Mouse (Mus musculus): Measurements from ENCODE around the gene Zfp385b. TPM values are rescaled to one million over a fixed set of nuclear protein-coding genes. Genes with fewer than 3 reads are reported as not detected.

Zfp385b gene
- total and polyA plus RNA-seq, 3 experiments = not detected

- in situ Hi-C loops (cut with MboI; ENCODE audit: low pct_ligation_motif_present, low pct_unique_long_range_greater_than_20kb, low sequenced_read_pairs) = no loop called here
- Histone ChIP-seq H3K27me3 (replicated peaks) (no peaks in the 10 kb centered on the region), H3K9me3 (replicated peaks; ENCODE audit: low read length) (peaks cover 57% of the 10 kb centered on the region), H3K4me3 (replicated peaks in 1 of 3; ENCODE audit: low read depth in 2 of 3, low read length in 2 of 3, poor library complexity in 1 of 3) (no peak overlapping the region), H3K27ac (ENCODE audit: insufficient read depth, low read depth) (no peak overlapping the region), H3K4me1 (ENCODE audit: control insufficient read depth in 1 of 2, insufficient read depth in 2 of 2) (no peaks in the 10 kb centered on the region), H3K9ac (ENCODE audit: insufficient read depth, low read depth) (no peak overlapping the region), H3K79me2 (replicated peaks; ENCODE audit: control insufficient read depth, extremely low read depth, insufficient read depth, poor library complexity, severe bottlenecking) (no peaks in the 10 kb centered on the region), H3K36me3 (replicated peaks in 1 of 2; ENCODE audit: control insufficient read depth in 1 of 2, insufficient read depth in 1 of 2, low read length in 1 of 2) (no peaks in the 10 kb centered on the region), H3K4me2 (ENCODE audit: insufficient read depth, low read depth, poor library complexity, severe bottlenecking) (no peak overlapping the region)
- TF ChIP-seq CTCF (conservative IDR thresholded peaks at IDR 0.05 in 1 of 2, IDR thresholded peaks at IDR 0.05 in 1 of 2; ENCODE audit: low read depth in 2 of 2, low read length in 2 of 2) (no peak), RAD21 (IDR thresholded peaks at IDR 0.05; ENCODE audit: low read depth, low read length) (no peak), E2F4 (IDR thresholded peaks at IDR 0.05; ENCODE audit: insufficient replicate concordance, low read depth, low read length) (no peak), PAX5 (IDR thresholded peaks at IDR 0.05; ENCODE audit: low read length) (no peak), USF1 (IDR thresholded peaks at IDR 0.05; ENCODE audit: low read depth, low read length) (no peak), JUN (IDR thresholded peaks at IDR 0.05; ENCODE audit: insufficient read depth, low read depth, low read length) (no peak), NRF1 (IDR thresholded peaks at IDR 0.05; ENCODE audit: low read depth, low read length) (no peak), ETS1 (conservative IDR thresholded peaks at IDR 0.05; ENCODE audit: low read depth, low read length) (no peak), MYC (IDR thresholded peaks at IDR 0.05; ENCODE audit: low read depth, low read length) (no peak), TBP (conservative IDR thresholded peaks at IDR 0.05; ENCODE audit: low read depth, low read length) (no peak), POLR2AphosphoS2 (IDR thresholded peaks at IDR 0.05; ENCODE audit: low read depth, low read length) (no peak), MAFK (IDR thresholded peaks at IDR 0.05; ENCODE audit: insufficient replicate concordance, low read length) (no peak), TCF12 (IDR thresholded peaks at IDR 0.05; ENCODE audit: low read depth, low read length) (no peak), GABPA (IDR thresholded peaks at IDR 0.05; ENCODE audit: insufficient replicate concordance, low read depth, low read length) (no peak), EP300 (IDR thresholded peaks at IDR 0.05; ENCODE audit: low read length) (no peak)
- dilution Hi-C loops (cut with MboI; ENCODE audit: extremely low pct_ligation_motif_present, extremely low pct_unique_long_range_greater_than_20kb, low sequenced_read_pairs) = no loop called here
- no peak for DNase-seq (ENCODE audit: extremely low read depth)
Measured at GRCm38 (mm10) chr2:77487151-77487550, 332.3 kb downstream of the Zfp385b start.

- no peak overlapping the region for H3K9ac ChIP-seq (ENCODE audit: insufficient read depth, low read depth)
- no peak overlapping the region for H3K4me3 ChIP-seq (replicated peaks in 1 of 3; ENCODE audit: low read depth in 2 of 3, low read length in 2 of 3, poor library complexity in 1 of 3)
- H3K27ac ChIP-seq (ENCODE audit: insufficient read depth, low read depth) = no peak overlapping the region
- TF ChIP-seq HCFC1 (IDR thresholded peaks at IDR 0.05; ENCODE audit: low read depth, low read length) (no peak), ETS1 (conservative IDR thresholded peaks at IDR 0.05; ENCODE audit: low read depth, low read length) (no peak), POLR2AphosphoS2 (IDR thresholded peaks at IDR 0.05; ENCODE audit: low read depth, low read length) (no peak), CHD2 (IDR thresholded peaks at IDR 0.05; ENCODE audit: low read length) (no peak), NELFE (IDR thresholded peaks at IDR 0.05; ENCODE audit: low read depth, low read length) (no peak), SIN3A (IDR thresholded peaks at IDR 0.05; ENCODE audit: low read length) (no peak), CHD1 (IDR thresholded peaks at IDR 0.05; ENCODE audit: low read depth, low read length) (no peak), RAD21 (IDR thresholded peaks at IDR 0.05; ENCODE audit: low read depth, low read length) (no peak), EP300 (IDR thresholded peaks at IDR 0.05; ENCODE audit: low read length) (no peak), MYC (IDR thresholded peaks at IDR 0.05; ENCODE audit: low read depth, low read length) (no peak), USF1 (IDR thresholded peaks at IDR 0.05; ENCODE audit: low read depth, low read length) (no peak), JUND (conservative IDR thresholded peaks at IDR 0.05; ENCODE audit: low read depth, low read length) (no peak), TBP (conservative IDR thresholded peaks at IDR 0.05; ENCODE audit: low read depth, low read length) (no peak), TCF12 (IDR thresholded peaks at IDR 0.05; ENCODE audit: low read depth, low read length) (no peak)
- dilution Hi-C loops (cut with MboI; ENCODE audit: extremely low pct_ligation_motif_present, extremely low pct_unique_long_range_greater_than_20kb, low sequenced_read_pairs) (no loop called here), in situ Hi-C loops (cut with MboI; ENCODE audit: low pct_ligation_motif_present, low pct_unique_long_range_greater_than_20kb, low sequenced_read_pairs) (no loop called here)
- H3K4me1 ChIP-seq (ENCODE audit: control insufficient read depth in 1 of 2, insufficient read depth in 2 of 2) = no peaks in the 10 kb centered on the region
- no peaks in the 10 kb centered on the region for H3K27me3 ChIP-seq (replicated peaks)
- no peak overlapping the region for H3K4me2 ChIP-seq (ENCODE audit: insufficient read depth, low read depth, poor library complexity, severe bottlenecking)
- H3K79me2 ChIP-seq (replicated peaks; ENCODE audit: control insufficient read depth, extremely low read depth, insufficient read depth, poor library complexity, severe bottlenecking) = no peaks in the 10 kb centered on the region
- H3K36me3 ChIP-seq (replicated peaks in 1 of 2; ENCODE audit: control insufficient read depth in 1 of 2, insufficient read depth in 1 of 2, low read length in 1 of 2) = no peaks in the 10 kb centered on the region
- DNase-seq (ENCODE audit: extremely low read depth) = no peak
- peaks cover 74% of the 10 kb centered on the region for H3K9me3 ChIP-seq (replicated peaks; ENCODE audit: low read length)
Measured at GRCm38 (mm10) chr2:77481274-77481673, 338.2 kb downstream of the Zfp385b start.

Data from CH12.LX (cell line).